Mouse (Mus musculus) spleen, postnatal 10 days (tissue): Measurements from ENCODE around the gene Aff3.

ENCODE experiments used
- DNase-seq, 2 experiments: peaks; one replicate each; pipeline ENCODE4 v3.0.0; 2021 to 2022; ENCODE audit warnings: low spot score in 2 of 2

Aff3 gene

GRCm38 (mm10) chr1:38286551-38286950 lies 378.2 kb downstream of the Aff3 start:
- no peak for DNase-seq

GRCm38 (mm10) chr1:38280549-38280948 lies 384.2 kb downstream of the Aff3 start:
- DNase-seq = no peak

- no peak for DNase-seq
Measured at GRCm38 (mm10) chr1:38271312-38271711, 393.4 kb downstream of the Aff3 start.

GRCm38 (mm10) chr1:38268246-38269042 lies 396.3 kb downstream of the Aff3 start:
- DNase-seq = no peak

GRCm38 (mm10) chr1:38263251-38263650 lies 401.5 kb downstream of the Aff3 start:
- DNase-seq = no peak

GRCm38 (mm10) chr1:38262362-38263154 lies 402.2 kb downstream of the Aff3 start:
- no peak for DNase-seq

- DNase-seq = no peak
Measured at GRCm38 (mm10) chr1:38261076-38261475, 403.7 kb downstream of the Aff3 start.

- no peak for DNase-seq
Measured at GRCm38 (mm10) chr1:38259541-38260338, 405.0 kb downstream of the Aff3 start.

GRCm38 (mm10) chr1:38254426-38254825 lies 410.3 kb downstream of the Aff3 start:
- DNase-seq = no peak

- peak in 1 of 2 experiments; percentile 55 for DNase-seq
Measured at GRCm38 (mm10) chr1:38252766-38253079, 412.0 kb downstream of the Aff3 start.

GRCm38 (mm10) chr1:38252031-38252765 lies 412.6 kb downstream of the Aff3 start:
- DNase-seq = no peak

- DNase-seq = no peak
Measured at GRCm38 (mm10) chr1:38251448-38251847, 413.3 kb downstream of the Aff3 start.

- DNase-seq = no peak
Measured at GRCm38 (mm10) chr1:38250246-38250645, 414.5 kb downstream of the Aff3 start.

- DNase-seq = no peak
Measured at GRCm38 (mm10) chr1:38249561-38249960, 415.2 kb downstream of the Aff3 start.

- DNase-seq = no peak
Measured at GRCm38 (mm10) chr1:38248027-38248426, 416.7 kb downstream of the Aff3 start.

- DNase-seq = no peak
Measured at GRCm38 (mm10) chr1:38242559-38242958, 422.2 kb downstream of the Aff3 start.

GRCm38 (mm10) chr1:38241801-38242200 lies 423.0 kb downstream of the Aff3 start:
- no peak for DNase-seq

GRCm38 (mm10) chr1:38241221-38241666 lies 423.5 kb downstream of the Aff3 start:
- no peak for DNase-seq

- no peak for DNase-seq
Measured at GRCm38 (mm10) chr1:38240438-38241220, 424.1 kb downstream of the Aff3 start.

GRCm38 (mm10) chr1:38239516-38239915 lies 425.2 kb downstream of the Aff3 start:
- no peak for DNase-seq

- no peak for DNase-seq
Measured at GRCm38 (mm10) chr1:38237831-38238230, 426.9 kb downstream of the Aff3 start.
